Mouse (Mus musculus): ENCODE measurements around the gene Sh3tc1. TPM values are rescaled to one million over a fixed set of nuclear protein-coding genes. Genes with fewer than 3 reads are reported as not detected.

The Sh3tc1 gene
- polyA plus RNA-seq, 1 experiment from 2014 or later: 1.3 TPM

GRCm38 (mm10) chr5:35661210-35661609 lies 78.6 kb downstream of the Sh3tc1 start:
- H3K27ac ChIP-seq (ENCODE audit: low read depth, low read length): no peak overlapping the region
- H3K4me3 ChIP-seq (ENCODE audit: low read depth, low read length): no peak overlapping the region
- WGBS: 81% methylated on average over 6 of the region's 6 CpGs
- no peaks in the 10 kb centered on the region for H3K4me1 ChIP-seq (ENCODE audit: control insufficient read depth, insufficient read depth, low read length)
- ATAC-seq: no peak
- H3K9me3 ChIP-seq (replicated peaks; ENCODE audit: control insufficient read depth, low read length): no peaks in the 10 kb centered on the region
- H3K36me3 ChIP-seq (ENCODE audit: control insufficient read depth, insufficient read depth, low read length): no peaks in the 10 kb centered on the region
- no peak overlapping the region for H3K9ac ChIP-seq (ENCODE audit: low read length)
- no peak for DNase-seq (ENCODE audit: low spot score)
- no peak overlapping the region for H3K4me2 ChIP-seq (ENCODE audit: low read length)
- no peaks in the 10 kb centered on the region for H3K27me3 ChIP-seq (replicated peaks; ENCODE audit: control insufficient read depth, insufficient read depth, low read length)

- H3K4me2 ChIP-seq (ENCODE audit: low read length): no peak overlapping the region
- ATAC-seq (no peak), DNase-seq (ENCODE audit: low spot score) (no peak)
- no peaks in the 10 kb centered on the region for H3K9me3 ChIP-seq (replicated peaks; ENCODE audit: control insufficient read depth, low read length)
- no peaks in the 10 kb centered on the region for H3K36me3 ChIP-seq (ENCODE audit: control insufficient read depth, insufficient read depth, low read length)
- no peak overlapping the region for H3K9ac ChIP-seq (ENCODE audit: low read length)
- no peak overlapping the region for H3K4me3 ChIP-seq (ENCODE audit: low read depth, low read length)
- no peaks in the 10 kb centered on the region for H3K4me1 ChIP-seq (ENCODE audit: control insufficient read depth, insufficient read depth, low read length)
- WGBS: 65% methylated on average over 3 of the region's 3 CpGs
- H3K27ac ChIP-seq (ENCODE audit: low read depth, low read length): no peak overlapping the region
- no peaks in the 10 kb centered on the region for H3K27me3 ChIP-seq (replicated peaks; ENCODE audit: control insufficient read depth, insufficient read depth, low read length)
Measured at GRCm38 (mm10) chr5:35659503-35659902, 80.3 kb downstream of the Sh3tc1 start.

- DNase-seq (ENCODE audit: low spot score): no peak
- Histone ChIP-seq H3K4me2 (ENCODE audit: low read length) (no peak overlapping the region), H3K27ac (ENCODE audit: low read depth, low read length) (no peak overlapping the region), H3K4me3 (ENCODE audit: low read depth, low read length) (no peak overlapping the region), H3K9ac (ENCODE audit: low read length) (no peak overlapping the region), H3K4me1 (ENCODE audit: control insufficient read depth, insufficient read depth, low read length) (no peaks in the 10 kb centered on the region), H3K9me3 (replicated peaks; ENCODE audit: control insufficient read depth, low read length) (no peaks in the 10 kb centered on the region), H3K27me3 (replicated peaks; ENCODE audit: control insufficient read depth, insufficient read depth, low read length) (no peaks in the 10 kb centered on the region), H3K36me3 (ENCODE audit: control insufficient read depth, insufficient read depth, low read length) (no peaks in the 10 kb centered on the region)
- ATAC-seq: no peak
- WGBS: 87% methylated on average over 10 of the region's 10 CpGs
Measured at GRCm38 (mm10) chr5:35655753-35656485, 83.9 kb downstream of the Sh3tc1 start.

- no peak for DNase-seq (ENCODE audit: low spot score)
- no peaks in the 10 kb centered on the region for H3K4me1 ChIP-seq (ENCODE audit: control insufficient read depth, insufficient read depth, low read length)
- ATAC-seq: no peak
- H3K9ac ChIP-seq (ENCODE audit: low read length): no peak overlapping the region
- no peak overlapping the region for H3K4me2 ChIP-seq (ENCODE audit: low read length)
- H3K9me3 ChIP-seq (replicated peaks; ENCODE audit: control insufficient read depth, low read length): no peaks in the 10 kb centered on the region
- H3K4me3 ChIP-seq (ENCODE audit: low read depth, low read length): no peak overlapping the region
- H3K27me3 ChIP-seq (replicated peaks; ENCODE audit: control insufficient read depth, insufficient read depth, low read length): no peaks in the 10 kb centered on the region
- 78% methylated on average over 9 of the region's 9 CpGs for WGBS
- H3K27ac ChIP-seq (ENCODE audit: low read depth, low read length): no peak overlapping the region
- H3K36me3 ChIP-seq (ENCODE audit: control insufficient read depth, insufficient read depth, low read length): no peaks in the 10 kb centered on the region
Measured at GRCm38 (mm10) chr5:35653743-35654395, 85.9 kb downstream of the Sh3tc1 start.

GRCm38 (mm10) chr5:35652872-35653271 lies 86.9 kb downstream of the Sh3tc1 start:
- ATAC-seq: no peak
- no peak overlapping the region for H3K27ac ChIP-seq (ENCODE audit: low read depth, low read length)
- no peaks in the 10 kb centered on the region for H3K36me3 ChIP-seq (ENCODE audit: control insufficient read depth, insufficient read depth, low read length)
- no peaks in the 10 kb centered on the region for H3K27me3 ChIP-seq (replicated peaks; ENCODE audit: control insufficient read depth, insufficient read depth, low read length)
- no peak overlapping the region for H3K4me3 ChIP-seq (ENCODE audit: low read depth, low read length)
- no peak for DNase-seq (ENCODE audit: low spot score)
- no peaks in the 10 kb centered on the region for H3K9me3 ChIP-seq (replicated peaks; ENCODE audit: control insufficient read depth, low read length)
- no peak overlapping the region for H3K4me2 ChIP-seq (ENCODE audit: low read length)
- 84% methylated on average over 13 of the region's 13 CpGs for WGBS
- no peaks in the 10 kb centered on the region for H3K4me1 ChIP-seq (ENCODE audit: control insufficient read depth, insufficient read depth, low read length)
- no peak overlapping the region for H3K9ac ChIP-seq (ENCODE audit: low read length)

GRCm38 (mm10) chr5:35652319-35652718 lies 87.5 kb downstream of the Sh3tc1 start:
- Histone ChIP-seq H3K27me3 (replicated peaks; ENCODE audit: control insufficient read depth, insufficient read depth, low read length) (no peaks in the 10 kb centered on the region), H3K9ac (ENCODE audit: low read length) (no peak overlapping the region), H3K4me2 (ENCODE audit: low read length) (no peak overlapping the region), H3K36me3 (ENCODE audit: control insufficient read depth, insufficient read depth, low read length) (no peaks in the 10 kb centered on the region), H3K4me3 (ENCODE audit: low read depth, low read length) (no peak overlapping the region), H3K9me3 (replicated peaks; ENCODE audit: control insufficient read depth, low read length) (no peaks in the 10 kb centered on the region), H3K27ac (ENCODE audit: low read depth, low read length) (no peak overlapping the region), H3K4me1 (ENCODE audit: control insufficient read depth, insufficient read depth, low read length) (no peaks in the 10 kb centered on the region)
- no peak for ATAC-seq
- DNase-seq (ENCODE audit: low spot score): no peak
- 77% methylated on average over 3 of the region's 3 CpGs for WGBS

- DNase-seq (ENCODE audit: low spot score) (no peak), ATAC-seq (no peak)
- Histone ChIP-seq H3K27ac (ENCODE audit: low read depth, low read length) (no peak overlapping the region), H3K4me1 (ENCODE audit: control insufficient read depth, insufficient read depth, low read length) (no peaks in the 10 kb centered on the region), H3K27me3 (replicated peaks; ENCODE audit: control insufficient read depth, insufficient read depth, low read length) (no peaks in the 10 kb centered on the region), H3K36me3 (ENCODE audit: control insufficient read depth, insufficient read depth, low read length) (no peaks in the 10 kb centered on the region), H3K4me3 (ENCODE audit: low read depth, low read length) (no peak overlapping the region), H3K9ac (ENCODE audit: low read length) (no peak overlapping the region), H3K4me2 (ENCODE audit: low read length) (no peak overlapping the region), H3K9me3 (replicated peaks; ENCODE audit: control insufficient read depth, low read length) (no peaks in the 10 kb centered on the region)
- WGBS: 70% methylated on average over 2 of the region's 2 CpGs
Measured at GRCm38 (mm10) chr5:35648230-35648629, 91.6 kb downstream of the Sh3tc1 start.

GRCm38 (mm10) chr5:35647562-35647961 lies 92.2 kb downstream of the Sh3tc1 start:
- no peak overlapping the region for H3K27ac ChIP-seq (ENCODE audit: low read depth, low read length)
- WGBS: 84% methylated on average over 4 of the region's 4 CpGs
- no peak overlapping the region for H3K4me2 ChIP-seq (ENCODE audit: low read length)
- H3K4me1 ChIP-seq (ENCODE audit: control insufficient read depth, insufficient read depth, low read length): no peaks in the 10 kb centered on the region
- H3K9me3 ChIP-seq (replicated peaks; ENCODE audit: control insufficient read depth, low read length): no peaks in the 10 kb centered on the region
- no peak overlapping the region for H3K4me3 ChIP-seq (ENCODE audit: low read depth, low read length)
- DNase-seq (ENCODE audit: low spot score) (no peak), ATAC-seq (no peak)
- H3K36me3 ChIP-seq (ENCODE audit: control insufficient read depth, insufficient read depth, low read length): no peaks in the 10 kb centered on the region
- no peaks in the 10 kb centered on the region for H3K27me3 ChIP-seq (replicated peaks; ENCODE audit: control insufficient read depth, insufficient read depth, low read length)
- H3K9ac ChIP-seq (ENCODE audit: low read length): no peak overlapping the region

All from forebrain, embryonic 14.5 days (tissue).